Mouse (Mus musculus) thymus, adult 2 months (tissue): Measurements from ENCODE around the gene Vmp1.

Source experiments
- CTCF ChIP-seq: fragments of 200-500 bp; IDR thresholded peaks from 2 replicates; pipeline ENCODE4 v1.5.1; 2012; ENCODE audit warnings: mild to moderate bottlenecking, control low read depth, low read length, moderate library complexity, borderline replicate concordance; ENCODE audit not compliant: control insufficient read depth, poor library complexity, insufficient read depth; ENCODE audit errors: extremely low read depth
- POLR2A ChIP-seq: fragments of 200-500 bp; IDR thresholded peaks from 2 replicates; pipeline ENCODE4 v1.6.1; 2012; ENCODE audit warnings: mild to moderate bottlenecking, low read length, control low read depth, moderate library complexity; ENCODE audit not compliant: control insufficient read depth, poor library complexity, insufficient read depth; ENCODE audit errors: extremely low read depth

DNA sequence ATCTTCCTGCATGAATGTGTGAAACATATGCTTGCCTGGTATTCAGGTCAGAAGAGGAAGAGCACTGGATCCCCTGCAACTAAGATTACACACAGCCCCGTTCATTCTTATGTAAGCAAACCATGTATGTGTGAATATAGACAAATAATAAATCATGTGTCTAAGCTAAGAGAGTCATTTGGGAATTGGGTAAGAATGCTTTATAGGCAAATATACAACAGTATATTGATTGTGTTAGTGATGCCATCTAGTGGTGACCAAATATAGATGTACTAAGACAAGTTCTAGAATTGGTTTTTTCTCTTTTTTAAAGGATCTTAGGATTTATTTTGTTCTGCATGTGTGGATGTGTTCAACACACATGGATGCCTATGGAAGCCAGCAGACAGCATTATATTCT is 28.0 kb downstream of the Vmp1 start:
- TF ChIP-seq CTCF (no peak), POLR2A (no peak)
